Mouse (Mus musculus): ENCODE measurements around the gene D130043K22Rik. TPM values are rescaled to one million over a fixed set of nuclear protein-coding genes. Genes with fewer than 3 reads are reported as not detected.

The D130043K22Rik gene
- polyA plus RNA-seq, 1 experiment = not detected

DNA sequence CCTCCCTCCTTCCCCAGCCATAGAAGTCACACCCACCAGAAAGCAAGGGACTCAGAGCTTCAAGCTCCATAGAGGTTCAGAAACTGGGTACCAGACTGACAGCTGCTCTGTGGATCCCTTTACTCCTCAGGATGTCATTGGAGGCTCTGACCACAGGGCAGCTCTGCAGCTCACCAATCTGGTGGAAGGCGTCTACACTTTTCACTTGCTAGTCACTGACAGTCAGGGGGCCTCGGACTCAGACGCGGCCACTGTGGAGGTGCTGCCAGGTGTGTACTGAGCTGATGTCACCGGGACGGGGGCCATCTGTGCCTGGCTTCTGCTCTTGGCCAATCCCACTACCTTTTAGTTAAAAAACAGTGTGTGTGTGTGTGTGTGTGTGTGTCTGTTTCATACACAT lies 37.5 kb downstream of the D130043K22Rik start:
- H3K4me3 ChIP-seq (replicated peaks) = no peak overlapping the region
- TF ChIP-seq FLI1 (IDR thresholded peaks at IDR 0.05; ENCODE audit: low read length) = no peak
- no peak for TF ChIP-seq GATA1 (IDR thresholded peaks at IDR 0.05; ENCODE audit: borderline replicate concordance, low read length)
- H3K27me3 ChIP-seq (replicated peaks) = peaks cover 18% of the 10 kb centered on the region
- peaks cover 37% of the 10 kb centered on the region for H3K9me3 ChIP-seq
- no peaks in the 10 kb centered on the region for H3K4me1 ChIP-seq
- H3K36me3 ChIP-seq (replicated peaks; ENCODE audit: low read length) = no peaks in the 10 kb centered on the region

DNA sequence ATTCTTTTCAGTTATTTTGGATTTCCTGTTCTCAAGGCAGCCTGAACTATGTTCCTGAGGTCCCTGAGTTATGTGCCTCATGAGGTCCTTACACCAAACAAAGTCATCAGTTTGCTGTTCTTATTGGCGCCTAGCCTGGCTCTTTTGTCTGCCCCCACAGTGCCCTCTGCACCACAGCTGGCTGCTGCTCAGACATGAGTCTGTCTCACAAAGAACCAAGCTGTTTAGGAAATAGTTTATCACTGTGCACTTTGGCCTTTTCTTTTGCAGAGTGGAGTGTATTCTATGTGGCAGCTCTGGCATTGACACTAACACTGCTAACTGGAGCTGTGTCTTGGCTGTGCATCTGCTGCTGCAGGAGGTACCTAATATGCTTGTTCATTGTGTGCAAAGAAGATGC lies 44.6 kb downstream of the D130043K22Rik start:
- Histone ChIP-seq H3K9me3 (peaks cover 18% of the 10 kb centered on the region), H3K36me3 (replicated peaks; ENCODE audit: low read length) (no peaks in the 10 kb centered on the region), H3K4me1 (no peaks in the 10 kb centered on the region), H3K27me3 (replicated peaks) (peaks cover 9% of the 10 kb centered on the region), H3K4me3 (replicated peaks) (no peak overlapping the region)
- TF ChIP-seq GATA1 (IDR thresholded peaks at IDR 0.05; ENCODE audit: borderline replicate concordance, low read length) (no peak), FLI1 (IDR thresholded peaks at IDR 0.05; ENCODE audit: low read length) (no peak)

DNA sequence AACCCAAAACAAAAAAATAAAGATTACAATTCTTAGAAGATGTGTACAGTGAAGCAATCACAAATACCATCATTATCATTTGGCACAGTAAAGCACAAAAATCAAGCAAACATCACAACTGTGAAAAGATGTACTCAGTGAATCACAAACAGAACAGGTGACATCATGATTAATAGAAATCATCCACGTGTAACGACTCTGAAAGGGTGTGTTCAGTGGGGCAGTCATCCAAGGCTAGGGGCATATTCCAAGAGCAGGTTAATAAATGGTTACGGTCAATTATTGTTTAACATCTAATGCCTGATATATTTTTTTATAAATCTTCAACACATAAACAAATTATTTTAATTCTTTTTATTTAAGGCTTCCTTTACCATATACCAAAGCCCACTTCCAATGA lies 47.6 kb downstream of the D130043K22Rik start:
- no peak for TF ChIP-seq FLI1 (IDR thresholded peaks at IDR 0.05; ENCODE audit: low read length)
- Histone ChIP-seq H3K36me3 (replicated peaks; ENCODE audit: low read length) (no peaks in the 10 kb centered on the region), H3K9me3 (peaks cover 4% of the 10 kb centered on the region), H3K4me3 (replicated peaks) (no peak overlapping the region), H3K27me3 (replicated peaks) (peaks cover 7% of the 10 kb centered on the region), H3K4me1 (no peaks in the 10 kb centered on the region)

DNA sequence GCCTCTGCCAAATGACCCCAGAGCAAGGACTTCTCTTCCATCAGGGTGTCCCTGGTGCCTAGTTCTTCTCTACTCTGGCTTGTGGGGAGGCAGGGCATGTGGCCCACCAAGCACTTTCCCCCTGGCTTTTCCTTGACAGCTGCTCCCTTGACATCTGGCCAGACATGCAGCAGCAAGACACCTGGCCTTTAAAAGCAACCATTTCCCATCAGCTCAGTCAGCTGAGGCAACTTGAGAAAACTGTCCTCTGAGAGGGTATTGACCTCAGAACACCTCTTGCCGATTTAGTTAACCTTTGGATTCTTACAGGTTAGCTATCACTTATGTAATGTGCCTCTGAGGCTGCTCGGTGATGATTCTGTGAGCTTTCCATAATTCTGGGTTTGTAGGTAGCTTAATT lies 48.9 kb downstream of the D130043K22Rik start:
- Histone ChIP-seq H3K27me3 (replicated peaks) (peaks cover 4% of the 10 kb centered on the region), H3K36me3 (replicated peaks; ENCODE audit: low read length) (no peaks in the 10 kb centered on the region), H3K9me3 (no peaks in the 10 kb centered on the region), H3K4me1 (peaks cover 5% of the 10 kb centered on the region; the same call in 1 of the 2 replicates), H3K4me3 (replicated peaks) (no peak overlapping the region)
- TF ChIP-seq GATA1 (IDR thresholded peaks at IDR 0.05; ENCODE audit: borderline replicate concordance, low read length) = no peak
- no peak for TF ChIP-seq FLI1 (IDR thresholded peaks at IDR 0.05; ENCODE audit: low read length)

DNA sequence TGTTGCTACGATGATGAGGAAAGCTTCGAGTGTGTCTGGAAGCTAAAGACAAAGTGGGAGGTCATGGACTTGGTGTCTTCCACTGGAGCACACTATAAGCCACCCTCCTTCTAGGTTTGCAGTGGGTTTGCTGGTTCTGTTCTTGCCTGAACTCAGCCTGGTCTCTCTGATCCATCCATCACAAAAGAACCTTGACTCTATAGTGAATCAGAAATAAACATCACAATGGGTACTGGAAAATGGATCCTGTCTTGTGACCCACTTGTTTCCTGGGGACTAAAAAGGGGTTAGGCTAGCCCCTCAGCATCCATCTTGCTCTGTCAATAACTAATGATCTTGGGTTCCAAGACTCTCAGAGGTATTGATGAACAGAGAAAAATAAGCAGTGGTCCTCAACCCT lies 57.0 kb downstream of the D130043K22Rik start:
- H3K27me3 ChIP-seq (replicated peaks) = peaks cover 15% of the 10 kb centered on the region
- no peak overlapping the region for H3K4me3 ChIP-seq (replicated peaks)
- H3K9me3 ChIP-seq = peaks cover 9% of the 10 kb centered on the region
- TF ChIP-seq FLI1 (IDR thresholded peaks at IDR 0.05; ENCODE audit: low read length) (no peak), GATA1 (IDR thresholded peaks at IDR 0.05; ENCODE audit: borderline replicate concordance, low read length) (no peak)
- no peaks in the 10 kb centered on the region for H3K36me3 ChIP-seq (replicated peaks; ENCODE audit: low read length)
- H3K4me1 ChIP-seq = peaks cover 15% of the 10 kb centered on the region

DNA sequence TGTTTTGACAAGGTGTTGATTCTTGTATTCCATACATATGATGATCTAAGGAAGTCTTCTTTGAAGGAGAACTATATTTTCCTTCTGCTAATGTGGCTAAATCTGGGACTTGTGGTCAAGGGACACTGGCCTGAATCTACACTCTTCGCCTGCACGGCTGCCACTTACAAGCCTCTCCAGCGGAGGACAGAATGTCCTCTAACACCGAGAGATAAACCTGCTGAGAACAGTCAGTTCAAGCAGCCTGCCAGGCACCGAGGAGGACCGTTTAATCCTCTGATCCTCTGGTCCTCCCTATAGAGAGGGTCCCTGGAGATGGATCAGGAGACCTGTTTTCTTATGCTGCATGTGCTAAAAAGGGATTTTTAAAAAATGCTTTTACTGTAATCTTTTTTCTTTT lies 58.5 kb downstream of the D130043K22Rik start:
- TF ChIP-seq FLI1 (IDR thresholded peaks at IDR 0.05; ENCODE audit: low read length) (no peak), GATA1 (IDR thresholded peaks at IDR 0.05; ENCODE audit: borderline replicate concordance, low read length) (no peak)
- peaks cover 15% of the 10 kb centered on the region for H3K27me3 ChIP-seq (replicated peaks)
- no peak overlapping the region for H3K4me3 ChIP-seq (replicated peaks)
- H3K4me1 ChIP-seq = peaks cover 11% of the 10 kb centered on the region
- H3K9me3 ChIP-seq = peaks cover 9% of the 10 kb centered on the region
- H3K36me3 ChIP-seq (replicated peaks; ENCODE audit: low read length) = no peaks in the 10 kb centered on the region

DNA sequence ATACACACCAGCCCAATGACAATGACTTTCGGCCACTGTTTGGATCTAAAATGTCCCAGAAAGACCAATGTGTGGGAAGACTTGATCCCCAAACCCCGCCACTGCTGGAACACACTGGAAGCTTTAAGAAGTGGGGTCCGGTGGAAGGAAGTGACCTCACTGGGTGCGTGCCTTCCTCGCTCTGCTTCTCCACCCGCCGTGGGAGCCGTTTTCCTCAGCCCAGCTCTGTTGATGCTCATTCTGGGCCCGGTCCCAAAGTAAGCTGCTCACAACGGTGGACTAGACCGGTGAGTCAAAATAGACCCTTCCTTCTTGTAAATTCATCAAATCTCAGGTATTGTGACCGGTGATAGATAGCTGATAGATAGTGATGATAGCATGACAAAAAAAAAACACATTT lies 60.5 kb downstream of the D130043K22Rik start:
- Histone ChIP-seq H3K9me3 (peaks cover 3% of the 10 kb centered on the region), H3K4me3 (replicated peaks) (no peak overlapping the region), H3K4me1 (no peaks in the 10 kb centered on the region), H3K36me3 (replicated peaks; ENCODE audit: low read length) (no peaks in the 10 kb centered on the region), H3K27me3 (replicated peaks) (peaks cover 11% of the 10 kb centered on the region)
- TF ChIP-seq FLI1 (IDR thresholded peaks at IDR 0.05; ENCODE audit: low read length) (no peak), GATA1 (IDR thresholded peaks at IDR 0.05; ENCODE audit: borderline replicate concordance, low read length) (no peak)

DNA sequence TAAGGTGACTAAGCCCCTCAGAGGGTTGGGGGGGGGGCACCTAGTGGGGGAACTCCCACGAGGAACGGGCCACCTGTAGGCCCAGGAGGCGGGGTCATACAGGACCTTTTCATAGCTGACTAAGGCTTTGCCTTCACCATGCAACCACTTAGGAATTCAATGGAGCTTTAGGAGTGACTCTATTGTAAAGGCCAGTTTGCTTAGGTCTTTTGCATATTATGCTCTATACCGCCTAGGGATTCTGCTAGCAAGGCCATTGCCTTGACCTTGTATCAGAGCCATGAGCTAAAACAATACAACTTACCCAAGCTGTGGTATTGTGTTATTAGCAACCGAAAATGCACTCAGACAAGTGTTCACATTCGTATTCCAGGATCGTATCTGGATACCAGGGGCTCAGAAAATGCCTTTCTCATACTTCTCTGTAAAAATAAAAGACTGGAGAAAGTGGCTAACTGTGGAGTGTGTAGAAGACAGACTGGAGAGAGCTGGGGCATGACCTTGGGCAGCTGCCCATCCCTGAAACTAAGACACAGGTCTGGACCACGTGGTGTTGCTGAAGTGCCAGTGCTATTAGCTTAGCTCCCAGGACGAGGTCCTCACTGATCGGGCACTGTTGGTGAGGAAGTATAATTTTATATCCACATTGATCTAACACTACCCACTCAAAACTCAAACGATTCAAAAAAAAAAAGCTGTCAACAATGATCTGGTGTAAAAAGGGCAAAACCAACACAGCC lies 62.1 kb downstream of the D130043K22Rik start:
- TF ChIP-seq GATA1 (IDR thresholded peaks at IDR 0.05; ENCODE audit: borderline replicate concordance, low read length) (no peak), FLI1 (IDR thresholded peaks at IDR 0.05; ENCODE audit: low read length) (no peak)
- Histone ChIP-seq H3K9me3 (no peaks in the 10 kb centered on the region), H3K36me3 (replicated peaks; ENCODE audit: low read length) (no peaks in the 10 kb centered on the region), H3K27me3 (replicated peaks) (peaks cover 7% of the 10 kb centered on the region), H3K4me3 (replicated peaks) (no peak overlapping the region), H3K4me1 (no peaks in the 10 kb centered on the region)

DNA sequence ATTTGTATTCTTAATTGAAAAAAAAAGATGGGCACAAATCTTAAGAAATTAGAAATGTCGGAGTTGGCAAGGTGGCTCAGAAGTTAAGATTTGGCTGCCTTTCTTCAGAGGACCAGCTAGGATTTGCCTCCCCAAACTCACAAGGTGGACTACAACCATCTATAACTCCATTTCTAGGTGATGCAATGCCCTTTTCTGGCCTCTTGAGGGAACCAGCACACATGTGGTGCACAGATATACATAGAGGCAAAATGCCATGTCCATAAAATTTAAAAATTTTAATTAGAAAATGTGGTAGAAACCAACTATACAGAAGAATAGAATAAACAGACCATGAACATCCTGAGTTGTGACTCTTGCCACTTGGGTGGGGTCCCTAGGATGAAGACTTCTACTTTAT lies 64.2 kb downstream of the D130043K22Rik start:
- TF ChIP-seq FLI1 (IDR thresholded peaks at IDR 0.05; ENCODE audit: low read length) (no peak), GATA1 (IDR thresholded peaks at IDR 0.05; ENCODE audit: borderline replicate concordance, low read length) (no peak)
- no peaks in the 10 kb centered on the region for H3K4me1 ChIP-seq
- H3K9me3 ChIP-seq = no peaks in the 10 kb centered on the region
- H3K27me3 ChIP-seq (replicated peaks) = peaks cover 15% of the 10 kb centered on the region
- H3K36me3 ChIP-seq (replicated peaks; ENCODE audit: low read length) = no peaks in the 10 kb centered on the region
- H3K4me3 ChIP-seq (replicated peaks) = no peak overlapping the region

DNA sequence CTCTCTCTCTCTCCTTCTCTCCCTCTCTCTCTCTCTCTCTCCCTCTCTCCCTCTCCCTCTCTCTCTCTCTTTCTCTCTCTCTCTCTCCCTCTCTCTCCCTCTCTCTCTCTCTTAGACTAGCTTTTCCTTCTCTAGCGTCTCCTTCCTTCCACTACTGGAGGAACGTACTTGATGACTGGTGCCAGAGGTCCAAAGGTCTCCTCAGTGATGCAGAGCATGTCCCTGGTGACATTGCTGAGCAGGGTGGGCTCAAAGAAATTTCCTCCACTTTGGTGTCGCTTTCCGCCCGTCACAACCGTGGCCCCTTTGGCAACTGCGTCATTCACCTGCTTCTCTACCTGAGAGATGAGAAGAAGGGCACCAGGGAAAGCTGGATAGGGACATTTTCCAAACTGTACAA lies 68.6 kb downstream of the D130043K22Rik start:
- H3K9me3 ChIP-seq = no peaks in the 10 kb centered on the region
- no peaks in the 10 kb centered on the region for H3K4me1 ChIP-seq
- H3K27me3 ChIP-seq (replicated peaks) = peaks cover 13% of the 10 kb centered on the region
- no peak overlapping the region for H3K4me3 ChIP-seq (replicated peaks)
- TF ChIP-seq GATA1 (IDR thresholded peaks at IDR 0.05; ENCODE audit: borderline replicate concordance, low read length) = no peak
- no peak for TF ChIP-seq FLI1 (IDR thresholded peaks at IDR 0.05; ENCODE audit: low read length)
- H3K36me3 ChIP-seq (replicated peaks; ENCODE audit: low read length) = no peaks in the 10 kb centered on the region

All from megakaryocyte, embryonic 14.5 days (primary cell).